Mouse (Mus musculus) heart, postnatal 36 days (tissue): ENCODE results near the gene Bahd1. TPM values are rescaled to one million over a fixed set of nuclear protein-coding genes. Genes with fewer than 3 reads are reported as not detected.

Source experiments
- DNase-seq, 2 experiments: peaks; one replicate each; pipeline ENCODE4 v3.0.0; 2021 to 2022
- intact Hi-C: fragments of 180-260 bp; cut with DNase I; formaldehyde crosslinking; loops from one replicate; pipeline ENCODE4 v1.15.1; 2025
- total RNA-seq, 2 experiments: library from RNA; stranded (reverse); gene quantifications; 2 replicates each; pipeline ENCODE4 v1.2.3; 2021

Bahd1 gene
- total RNA-seq, result 10 to 100 TPM; 18.6 TPM

GRCm38 (mm10) chr2:118899981-118900825 lies at the start of gene Bahd1:
Bahd1 (plus strand) TSS chr2:118900377.
- peak in 1 of 2 experiments; percentile 26 for DNase-seq
- intact Hi-C loops, result loop anchor here (10.0 kb wide), 1 partner anchor 285 kb away; no protein-coding TSS in a partner anchor

GRCm38 (mm10) chr2:118851756-118852155 lies 48.4 kb upstream of the Bahd1 start:
- intact Hi-C loops, result no loop called here
- no peak for DNase-seq

GRCm38 (mm10) chr2:118861454-118862339 lies 38.5 kb upstream of the Bahd1 start, which contains the start of gene Ivd:
Ivd (plus strand) TSS chr2:118861954.
- intact Hi-C loops, result loop anchor here (2.0 kb wide), 1 partner anchor 65 kb away; the partner anchor contains the start of gene Chst14
- peak; percentile 86 to 88 for DNase-seq

GRCm38 (mm10) chr2:118862340-118862675 lies 37.9 kb upstream of the Bahd1 start:
- intact Hi-C loops, result no loop called here
- DNase-seq, result no peak

- intact Hi-C loops, result no loop called here
- no peak for DNase-seq
These were observed 29.6 kb upstream of the Bahd1 start for GRCm38 (mm10) chr2:118870601-118871000.

- no peak for DNase-seq
- intact Hi-C loops, result no loop called here
These were observed 29.1 kb upstream of the Bahd1 start for GRCm38 (mm10) chr2:118871032-118871431.

- intact Hi-C loops, result no loop called here
- DNase-seq, result no peak
These were observed 27.2 kb upstream of the Bahd1 start for GRCm38 (mm10) chr2:118873018-118873417.

GRCm38 (mm10) chr2:118873890-118874430 lies 26.2 kb upstream of the Bahd1 start:
- intact Hi-C loops, result no loop called here
- no peak for DNase-seq

- intact Hi-C loops, result no loop called here
- no peak for DNase-seq
These were observed 24.9 kb upstream of the Bahd1 start for GRCm38 (mm10) chr2:118875316-118875715.

- DNase-seq, result no peak
- intact Hi-C loops, result no loop called here
These were observed 23.7 kb upstream of the Bahd1 start for GRCm38 (mm10) chr2:118876453-118876852.

- intact Hi-C loops, result loop anchor here (5.0 to 10.0 kb wide), 3 partner anchors 74 to 496 kb away; partner anchors contain the start of gene Eif2ak4
- no peak for DNase-seq
These were observed 19.2 kb upstream of the Bahd1 start for GRCm38 (mm10) chr2:118881019-118881418.

- no peak for DNase-seq
- intact Hi-C loops, result loop anchor here (2.0 to 10.0 kb wide), 4 partner anchors 75 to 497 kb away; partner anchors contain the start of gene Eif2ak4
These were observed 18.2 kb upstream of the Bahd1 start for GRCm38 (mm10) chr2:118881956-118882355.

- peak; percentile 90 to 96 for DNase-seq
- intact Hi-C loops, result loop anchor here (1.0 to 10.0 kb wide), 8 partner anchors 76 to 498 kb away; partner anchors contain the start of gene Eif2ak4
These were observed 17.1 kb upstream of the Bahd1 start for GRCm38 (mm10) chr2:118882840-118883679.

- DNase-seq, result no peak
- intact Hi-C loops, result loop anchor here (10.0 kb wide), 1 partner anchor 503 kb away; the partner anchor contains the start of gene Eif2ak4
These were observed 12.7 kb upstream of the Bahd1 start for GRCm38 (mm10) chr2:118887440-118887839.

GRCm38 (mm10) chr2:118887845-118888548 lies 12.2 kb upstream of the Bahd1 start:
- intact Hi-C loops, result loop anchor here (10.0 kb wide), 1 partner anchor 503 kb away; the partner anchor contains the start of gene Eif2ak4
- no peak for DNase-seq

GRCm38 (mm10) chr2:118891173-118891572 lies 9.0 kb upstream of the Bahd1 start:
- intact Hi-C loops, result no loop called here
- DNase-seq, result no peak

GRCm38 (mm10) chr2:118895990-118896913 lies 3.9 kb upstream of the Bahd1 start:
- intact Hi-C loops, result no loop called here
- DNase-seq, result peak; percentile 32 to 59

- intact Hi-C loops, result no loop called here
- no peak for DNase-seq
These were observed 3.3 kb upstream of the Bahd1 start for GRCm38 (mm10) chr2:118896914-118897291.
